Mouse (Mus musculus) bone marrow, adult 2 months (tissue): ENCODE measurements around the gene Srprb. TPM values are rescaled to one million over a fixed set of nuclear protein-coding genes. Genes with fewer than 3 reads are reported as not detected.
A peak's percentile ranks its signal among the peaks of the same experiment; 100 is the strongest.

ENCODE experiments used
- H3K27ac ChIP-seq: fragments of 200-500 bp; 2 replicates; pipeline ENCODE4 v1.5.1; 2012; ENCODE audit warnings: low read depth, mild to moderate bottlenecking, control low read depth, inconsistent platforms, low read length; ENCODE audit not compliant: control insufficient read depth, poor library complexity, insufficient read depth
- H3K4me1 ChIP-seq: fragments of 200-500 bp; 2 replicates; pipeline ENCODE4 v1.6.1; 2011; ENCODE audit warnings: low read length; ENCODE audit not compliant: control insufficient read depth, insufficient read depth
- H3K4me3 ChIP-seq: fragments of 200-500 bp; replicated peaks from 2 replicates; pipeline ENCODE3; 2011; ENCODE audit warnings: mild to moderate bottlenecking, low read depth, low read length, control low read depth; ENCODE audit not compliant: control insufficient read depth
- CTCF ChIP-seq: fragments of 200-500 bp; IDR thresholded peaks from 2 replicates; pipeline ENCODE4 v1.5.1; 2011; ENCODE audit warnings: low read length, control low read depth; ENCODE audit not compliant: control insufficient read depth, insufficient read depth
- POLR2A ChIP-seq: fragments of 200-500 bp; IDR thresholded peaks from 2 replicates; pipeline ENCODE4 v1.6.1; 2011; ENCODE audit warnings: low read depth, mild to moderate bottlenecking, control low read depth, low read length, borderline replicate concordance; ENCODE audit not compliant: control insufficient read depth
- WGBS: fragments of 180-500 bp; shearing (Covaris S2); methylation state at CpG from one replicate; pipeline ENCODE4 v1.1.7; 2018; 5-methylcytosine and 5-hydroxymethylcytosine counted together
- polyA plus RNA-seq: library from polyadenylated mRNA; stranded (reverse); fragments of >200 nt; gene quantifications from 2 replicates; pipeline ENCODE4 v1.2.4, GENCODE M21; 2011; ENCODE audit warnings: low replicate concordance; ENCODE audit not compliant: missing spikeins, insufficient read depth, insufficient read length

Srprb gene
- polyA plus RNA-seq, 1 experiment, result 5.3 TPM

DNA sequence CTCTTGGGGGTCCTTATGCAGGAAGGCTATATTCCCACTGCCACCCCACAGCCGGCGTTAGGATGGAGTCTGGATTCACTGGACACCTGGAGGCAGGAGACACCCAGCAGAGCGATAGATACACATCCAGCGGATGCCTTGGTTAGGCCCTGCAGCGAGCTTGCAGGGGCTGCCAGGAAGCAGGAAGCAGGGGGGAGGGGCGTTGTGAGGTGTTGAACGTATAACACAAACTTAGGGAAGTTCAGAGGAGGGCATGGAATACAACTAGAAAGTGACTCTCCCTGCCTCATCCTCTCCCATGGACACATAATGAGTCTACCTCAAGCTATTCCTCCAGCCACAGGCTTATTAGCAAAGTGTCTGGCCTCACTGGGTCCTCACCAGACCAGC, 31.1 kb upstream of the Srprb start:
- H3K27ac ChIP-seq, result no peak overlapping the region
- no peak overlapping the region for H3K4me3 ChIP-seq
- TF ChIP-seq CTCF, result no peak
- no peak for TF ChIP-seq POLR2A
- no peaks in the 10 kb centered on the region; the same call in 1 of the 2 replicates for H3K4me1 ChIP-seq
- 44% methylated on average over 7 of the region's 7 CpGs for WGBS

DNA sequence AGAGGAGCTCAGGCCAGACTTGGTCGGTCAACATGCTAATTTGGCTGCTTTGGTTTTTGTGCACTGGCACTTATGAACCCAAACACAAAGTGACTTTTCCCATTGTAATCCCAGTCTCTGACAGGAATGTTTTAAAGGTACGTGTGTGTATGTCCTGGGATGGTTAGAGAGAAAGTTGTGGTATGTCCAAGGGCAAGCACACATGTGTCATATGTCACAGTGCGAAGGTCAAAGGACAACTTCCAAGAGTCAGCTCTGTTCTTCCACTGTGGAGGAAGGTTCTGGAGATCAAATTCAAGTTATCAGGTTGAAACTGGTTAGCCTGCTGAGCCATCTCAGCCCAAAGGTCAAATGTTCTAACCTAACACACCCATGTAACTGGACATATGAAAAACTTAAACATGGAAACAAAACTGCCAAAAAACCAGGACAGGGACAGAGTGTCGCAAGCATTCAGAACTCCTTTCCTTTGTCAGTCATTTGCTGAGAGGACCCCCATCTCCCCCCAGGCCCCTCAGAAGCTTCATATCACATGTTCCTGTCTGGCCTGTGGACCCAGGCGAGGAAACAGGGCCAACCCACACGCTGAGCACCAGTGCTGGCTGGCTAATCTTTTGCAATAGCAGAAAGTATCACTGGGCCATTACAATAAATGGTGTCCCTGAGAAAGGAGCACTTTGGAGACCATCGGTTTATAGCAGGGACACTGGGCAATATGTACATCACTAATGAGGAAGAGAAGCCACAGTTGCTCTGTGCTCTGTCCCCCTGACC, 30.5 kb upstream of the Srprb start:
- Histone ChIP-seq H3K4me1 (no peaks in the 10 kb centered on the region; the same call in 1 of the 2 replicates), H3K27ac (no peak overlapping the region), H3K4me3 (no peak overlapping the region)
- no peak for TF ChIP-seq POLR2A
- TF ChIP-seq CTCF, result no peak
- 68% methylated on average over 7 of the region's 7 CpGs for WGBS

DNA sequence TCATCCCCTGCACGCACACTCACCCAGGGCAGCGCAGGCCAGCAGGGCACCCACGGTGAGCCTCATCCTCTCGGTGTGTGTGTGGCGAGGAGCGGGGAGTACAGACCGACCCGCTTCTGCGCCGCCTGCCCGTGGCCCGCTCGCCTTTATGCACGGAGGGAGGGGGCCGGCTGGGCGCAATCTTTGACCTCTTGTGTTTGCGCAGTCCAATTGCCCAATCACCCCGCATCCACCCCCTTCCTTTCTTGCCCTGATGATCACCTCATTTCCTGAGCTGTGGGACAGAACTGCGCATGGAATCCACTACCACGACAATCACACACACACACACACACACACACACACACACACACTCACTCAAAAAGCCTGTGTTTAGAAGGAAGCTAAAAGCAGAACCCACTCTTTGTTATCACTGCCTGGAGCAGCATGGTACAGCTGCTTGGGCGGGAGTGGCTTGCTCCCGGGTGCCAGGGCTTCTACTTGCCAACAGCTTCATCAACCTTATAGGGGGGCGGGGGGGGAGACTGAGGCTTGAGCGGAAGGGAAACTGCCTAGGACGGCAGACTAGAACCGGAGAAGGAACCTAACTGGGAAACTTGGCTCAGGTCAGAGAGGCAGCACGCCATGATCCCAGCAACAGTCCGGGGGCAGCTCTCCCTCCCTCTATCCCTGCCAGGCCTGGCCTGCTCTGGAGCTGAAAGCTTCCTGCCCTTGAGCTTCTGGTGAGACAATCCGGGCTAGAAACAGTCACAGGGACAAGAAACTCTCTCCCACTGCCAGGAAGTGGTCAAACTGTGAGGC, 28.4 kb upstream of the Srprb start, which contains the start of the genes Gm20425 and Trf:
Gene Gm20425, minus strand, starts transcription at position 157 of the 801 bp plus-strand sequence.
Gene Trf, minus strand, starts transcription at position 294 of the 801 bp plus-strand sequence.
- peak within 1 kb of the TSS; percentile 51 for H3K27ac ChIP-seq
- WGBS, result 1% methylated on average over 29 of the region's 29 CpGs
- TF ChIP-seq POLR2A, result peak; percentile 54; the same call in 1 of the 2 replicates
- no peak for TF ChIP-seq CTCF
- peak within 1 kb of the TSS; percentile 79 for H3K4me3 ChIP-seq
- no peaks in the 10 kb centered on the region; the same call in 1 of the 2 replicates for H3K4me1 ChIP-seq

DNA sequence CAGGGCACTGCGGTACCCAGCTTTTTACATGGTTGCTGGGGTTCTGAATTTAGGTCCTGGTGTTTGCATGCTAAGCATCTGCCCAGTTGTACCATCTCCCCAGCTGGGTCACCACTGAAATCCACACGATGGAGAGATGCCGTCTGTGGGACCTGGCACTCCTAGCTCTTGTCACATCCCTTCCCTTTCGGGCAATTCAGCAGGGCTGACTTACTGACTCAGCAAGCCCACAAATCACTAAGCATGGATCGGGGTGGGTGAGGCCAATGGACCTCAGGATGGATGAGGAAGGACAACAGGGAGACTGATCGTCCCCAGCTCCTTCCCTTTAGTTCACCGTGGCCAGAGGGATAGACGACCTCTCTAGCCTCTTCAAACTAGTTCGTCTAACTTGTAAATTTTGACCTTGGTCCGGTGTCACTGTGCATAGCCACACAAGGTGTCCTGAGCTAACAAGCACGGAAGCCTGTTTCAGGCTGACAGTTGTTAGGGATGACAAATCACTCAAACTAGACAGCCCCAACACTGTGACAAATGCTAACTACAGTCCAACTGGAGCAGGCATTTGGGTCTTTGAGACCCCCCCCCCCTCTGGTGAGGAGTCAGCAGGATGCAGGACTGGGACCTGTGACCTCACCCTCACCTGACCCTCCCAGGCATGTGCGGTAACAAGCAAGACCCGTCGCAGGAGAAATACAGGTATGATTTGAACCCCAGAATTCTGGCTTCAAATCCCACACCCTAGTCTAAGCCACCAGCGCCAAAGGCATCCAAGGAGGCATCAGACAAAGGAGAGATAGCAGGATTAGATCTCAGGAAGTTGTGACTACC, 27.3 kb upstream of the Srprb start:
- no peaks in the 10 kb centered on the region; the same call in 1 of the 2 replicates for H3K4me1 ChIP-seq
- TF ChIP-seq CTCF (no peak), POLR2A (no peak)
- WGBS, result 73% methylated on average over 15 of the region's 15 CpGs
- H3K4me3 ChIP-seq, result peak overlapping the region; percentile 8
- H3K27ac ChIP-seq, result no peak overlapping the region

DNA sequence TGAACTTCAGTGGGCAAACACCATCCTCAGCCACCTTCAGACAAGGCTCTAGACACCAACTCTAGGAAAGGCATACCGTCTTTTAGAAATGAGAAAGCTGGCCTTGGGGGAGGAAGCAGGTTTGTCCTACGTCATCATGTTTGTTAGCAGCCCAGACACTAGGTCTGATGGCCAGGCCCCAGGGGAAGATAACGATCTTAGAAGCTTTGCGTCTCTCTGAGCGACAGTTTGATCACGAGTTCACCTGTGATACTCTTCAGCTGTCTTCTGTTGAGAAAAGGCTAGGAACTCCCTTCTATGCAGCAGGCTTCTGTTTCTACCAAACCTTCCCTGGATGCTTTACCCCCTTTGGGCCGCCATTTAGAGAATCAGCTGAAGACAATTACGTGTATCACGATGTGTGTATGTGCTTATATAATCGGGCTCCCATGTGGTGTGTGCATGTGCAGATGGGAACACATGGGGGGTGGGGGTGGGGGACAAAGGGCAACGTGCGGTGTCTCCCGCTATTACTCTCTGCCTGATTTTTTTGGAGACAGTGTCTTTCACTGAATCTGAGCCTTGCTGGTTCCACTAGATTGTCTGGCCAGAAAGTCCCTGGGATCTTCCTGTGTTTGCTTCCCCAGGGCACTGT, 26.6 kb upstream of the Srprb start:
- Histone ChIP-seq H3K4me3 (no peak overlapping the region), H3K27ac (no peak overlapping the region), H3K4me1 (no peaks in the 10 kb centered on the region; the same call in 1 of the 2 replicates)
- TF ChIP-seq CTCF (no peak), POLR2A (no peak)
- WGBS, result 72% methylated on average over 13 of the region's 13 CpGs

DNA sequence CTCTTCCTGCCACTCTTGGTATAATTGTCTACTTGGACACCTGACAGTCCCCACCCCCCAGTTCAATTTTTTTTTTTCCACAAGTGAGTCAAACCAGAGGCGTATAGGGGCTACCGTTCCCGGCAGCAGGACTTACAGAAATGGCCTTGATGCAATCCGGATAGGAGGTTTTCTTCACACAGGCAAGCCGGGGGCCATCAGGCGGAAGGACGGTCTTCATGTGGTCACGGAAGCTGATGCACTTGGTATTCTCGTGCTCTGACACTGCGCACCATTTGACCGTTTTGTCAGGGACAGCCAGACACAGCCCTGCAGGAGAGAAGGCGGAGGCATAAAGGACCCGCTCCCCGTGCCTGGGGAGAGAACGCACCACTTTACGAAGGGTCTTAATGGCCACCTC, 25.8 kb upstream of the Srprb start:
- TF ChIP-seq CTCF (no peak), POLR2A (no peak)
- no peaks in the 10 kb centered on the region; the same call in 1 of the 2 replicates for H3K4me1 ChIP-seq
- no peak overlapping the region for H3K4me3 ChIP-seq
- no peak overlapping the region for H3K27ac ChIP-seq
- WGBS, result 86% methylated on average over 16 of the region's 16 CpGs

DNA sequence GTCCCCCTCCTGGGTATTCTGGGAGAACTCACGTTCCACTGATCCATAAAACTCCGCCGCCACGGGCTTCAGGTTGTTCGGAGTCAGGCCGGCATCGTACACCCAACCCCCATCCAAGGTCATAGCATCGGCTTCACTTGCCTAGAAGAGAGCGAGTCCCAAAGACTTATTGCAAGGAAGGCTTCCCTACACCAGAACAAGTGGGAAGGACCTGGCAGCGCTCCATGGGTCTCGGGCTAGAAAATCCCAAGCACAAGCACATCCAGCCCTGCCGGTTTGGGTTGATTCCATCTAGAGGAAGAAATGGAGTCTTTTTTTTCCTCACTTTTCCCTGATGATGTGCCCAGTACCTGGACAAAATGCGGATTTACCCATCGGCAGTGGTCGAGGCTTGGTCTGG, 24.9 kb upstream of the Srprb start:
- Histone ChIP-seq H3K4me1 (no peaks in the 10 kb centered on the region; the same call in 1 of the 2 replicates), H3K27ac (no peak overlapping the region), H3K4me3 (no peak overlapping the region)
- TF ChIP-seq POLR2A, result no peak
- no peak for TF ChIP-seq CTCF
- 92% methylated on average over 15 of the region's 15 CpGs for WGBS
